Mouse (Mus musculus): Measurements from ENCODE around the gene Cdk5rap2. TPM values are rescaled to one million over a fixed set of nuclear protein-coding genes. Genes with fewer than 3 reads are reported as not detected.

The Cdk5rap2 gene
- polyA plus RNA-seq, 1 experiment from 2014 or later: 3.4 TPM

DNA sequence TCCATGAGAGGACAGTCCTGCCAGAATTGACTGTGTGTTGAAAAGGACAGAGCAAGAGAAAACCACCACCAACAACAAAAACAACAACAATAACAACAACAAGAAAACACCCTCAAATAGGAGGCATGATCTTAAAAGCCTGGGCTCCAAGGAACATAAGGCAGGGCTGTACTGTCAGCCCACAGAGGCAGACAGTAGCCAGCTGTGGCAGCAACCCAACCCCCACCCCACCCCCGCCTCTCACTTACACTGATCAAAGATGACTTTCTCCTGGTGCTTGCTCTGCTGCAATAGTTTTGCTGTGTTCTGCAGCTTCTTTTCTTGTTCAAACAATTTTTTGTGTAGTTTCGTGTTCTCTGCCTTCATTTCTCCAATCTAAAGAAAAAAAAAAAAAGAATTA lies 181.9 kb downstream of the Cdk5rap2 start:
- no peak for DNase-seq
- no peak for ATAC-seq
- no peak overlapping the region for H3K9ac ChIP-seq (replicated peaks)
- no peak overlapping the region for H3K4me3 ChIP-seq (ENCODE audit: low read depth, low read length)
- no peak overlapping the region for H3K27ac ChIP-seq (ENCODE audit: low read depth)
- 71% methylated on average over 2 of the region's 2 CpGs for WGBS (ENCODE audit: insufficient replicate concordance)
- no peaks in the 10 kb centered on the region for H3K9me3 ChIP-seq (ENCODE audit: low read length)
- no peaks in the 10 kb centered on the region for H3K4me1 ChIP-seq (ENCODE audit: insufficient read depth)
- H3K27me3 ChIP-seq (ENCODE audit: insufficient read depth, low read length): no peaks in the 10 kb centered on the region
- peaks cover 12% of the 10 kb centered on the region for H3K36me3 ChIP-seq (replicated peaks; ENCODE audit: insufficient read depth, low read length)
- TF ChIP-seq CTCF (IDR thresholded peaks at IDR 0.05; ENCODE audit: low read depth) (no peak), EP300 (IDR thresholded peaks at IDR 0.05; ENCODE audit: low read depth) (no peak)
- H3K4me2 ChIP-seq (ENCODE audit: low read depth, low read length): no peak overlapping the region

DNA sequence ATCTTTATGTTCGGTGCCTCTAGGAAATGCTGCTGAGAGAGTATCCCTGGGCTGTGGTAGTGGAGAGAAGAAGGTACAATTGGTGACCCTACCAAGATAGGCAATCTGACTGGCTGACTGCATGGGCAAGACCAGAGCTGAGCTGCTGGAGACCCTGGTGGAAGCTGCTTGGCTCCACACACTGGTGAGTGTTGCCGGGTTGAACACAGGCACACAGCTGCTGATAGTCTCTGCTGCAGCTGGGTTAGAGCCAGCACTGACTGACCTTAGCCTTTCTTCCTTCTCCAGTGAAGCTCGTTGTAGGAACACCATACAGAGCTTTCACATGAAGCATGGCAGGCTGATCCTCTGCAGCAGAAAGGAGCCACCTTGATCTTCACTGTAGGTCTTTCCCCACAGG lies 182.6 kb downstream of the Cdk5rap2 start:
- H3K4me1 ChIP-seq (ENCODE audit: insufficient read depth): no peaks in the 10 kb centered on the region
- DNase-seq (no peak), ATAC-seq (no peak)
- H3K4me3 ChIP-seq (ENCODE audit: low read depth, low read length): no peak overlapping the region
- TF ChIP-seq EP300 (IDR thresholded peaks at IDR 0.05; ENCODE audit: low read depth) (no peak), CTCF (IDR thresholded peaks at IDR 0.05; ENCODE audit: low read depth) (no peak)
- no peak overlapping the region for H3K9ac ChIP-seq (replicated peaks)
- peaks cover 8% of the 10 kb centered on the region; the same call in 1 of the 2 replicates for H3K36me3 ChIP-seq (replicated peaks; ENCODE audit: insufficient read depth, low read length)
- H3K9me3 ChIP-seq (ENCODE audit: low read length): no peaks in the 10 kb centered on the region
- H3K27me3 ChIP-seq (ENCODE audit: insufficient read depth, low read length): no peaks in the 10 kb centered on the region
- no peak overlapping the region for H3K4me2 ChIP-seq (ENCODE audit: low read depth, low read length)
- no peak overlapping the region for H3K27ac ChIP-seq (ENCODE audit: low read depth)
- 82% methylated on average over 3 of the region's 3 CpGs for WGBS (ENCODE audit: insufficient replicate concordance)

DNA sequence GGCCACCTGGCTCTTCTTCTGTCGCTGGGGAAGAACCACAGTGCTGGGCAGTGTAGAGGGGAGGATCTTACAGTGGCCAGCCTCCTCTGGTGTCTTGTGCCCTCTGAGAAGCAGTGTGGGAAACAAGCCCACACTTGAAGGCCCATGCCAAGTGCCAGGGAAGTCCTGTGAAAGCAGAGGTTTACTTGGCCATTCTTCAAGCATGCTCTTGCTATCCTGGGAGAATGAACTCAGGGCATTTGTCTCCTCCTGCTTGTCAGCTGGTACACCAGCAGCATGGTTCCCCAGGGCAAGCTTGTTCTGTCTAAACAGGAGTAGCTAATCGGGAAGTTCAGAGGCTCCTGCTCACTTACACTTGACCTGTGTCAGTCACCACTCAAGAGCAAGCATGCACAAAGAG lies 185.7 kb downstream of the Cdk5rap2 start:
- peaks cover 9% of the 10 kb centered on the region; the same call in 1 of the 2 replicates for H3K36me3 ChIP-seq (replicated peaks; ENCODE audit: insufficient read depth, low read length)
- TF ChIP-seq EP300 (IDR thresholded peaks at IDR 0.05; ENCODE audit: low read depth): no peak
- TF ChIP-seq CTCF (IDR thresholded peaks at IDR 0.05; ENCODE audit: low read depth): no peak
- H3K4me2 ChIP-seq (ENCODE audit: low read depth, low read length): no peak overlapping the region
- DNase-seq (no peak), ATAC-seq (no peak)
- H3K4me3 ChIP-seq (ENCODE audit: low read depth, low read length): no peak overlapping the region
- 0 out of 2 replicates have a peak, but pooled peaks cover 4% of the 10 kb centered on the region for H3K4me1 ChIP-seq (ENCODE audit: insufficient read depth)
- no peaks in the 10 kb centered on the region for H3K27me3 ChIP-seq (ENCODE audit: insufficient read depth, low read length)
- no peak overlapping the region for H3K9ac ChIP-seq (replicated peaks)
- WGBS (ENCODE audit: insufficient replicate concordance): 73% methylated on average over 2 of the region's 2 CpGs
- H3K27ac ChIP-seq (ENCODE audit: low read depth): no peak overlapping the region
- no peaks in the 10 kb centered on the region for H3K9me3 ChIP-seq (ENCODE audit: low read length)

- no peak for ATAC-seq
- 66% methylated on average over 3 of the region's 3 CpGs for WGBS (ENCODE audit: insufficient replicate concordance)
- no peaks in the 10 kb centered on the region for H3K9me3 ChIP-seq (ENCODE audit: low read length)
- no peak for DNase-seq
- peaks cover 4% of the 10 kb centered on the region; the same call in 1 of the 2 replicates for H3K36me3 ChIP-seq (replicated peaks; ENCODE audit: insufficient read depth, low read length)
- H3K9ac ChIP-seq (replicated peaks): no peak overlapping the region
- H3K4me1 ChIP-seq (ENCODE audit: insufficient read depth): 0 out of 2 replicates have a peak, but pooled peaks cover 4% of the 10 kb centered on the region
- no peak overlapping the region for H3K4me2 ChIP-seq (ENCODE audit: low read depth, low read length)
- no peak overlapping the region for H3K4me3 ChIP-seq (ENCODE audit: low read depth, low read length)
- no peak overlapping the region for H3K27ac ChIP-seq (ENCODE audit: low read depth)
- TF ChIP-seq CTCF (IDR thresholded peaks at IDR 0.05; ENCODE audit: low read depth) (no peak), EP300 (IDR thresholded peaks at IDR 0.05; ENCODE audit: low read depth) (no peak)
- H3K27me3 ChIP-seq (ENCODE audit: insufficient read depth, low read length): no peaks in the 10 kb centered on the region
These were observed 188.4 kb downstream of the Cdk5rap2 start for GRCm38 (mm10) chr4:70221878-70222277.

- H3K4me2 ChIP-seq (ENCODE audit: low read depth, low read length): no peak overlapping the region
- ATAC-seq (peak; percentile 46), DNase-seq (no peak)
- WGBS (ENCODE audit: insufficient replicate concordance): 43% methylated on average over 1 of the region's 1 CpGs
- H3K4me1 ChIP-seq (ENCODE audit: insufficient read depth): 0 out of 2 replicates have a peak, but pooled peaks cover 4% of the 10 kb centered on the region
- TF ChIP-seq EP300 (IDR thresholded peaks at IDR 0.05; ENCODE audit: low read depth) (no peak), CTCF (IDR thresholded peaks at IDR 0.05; ENCODE audit: low read depth) (no peak)
- H3K9ac ChIP-seq (replicated peaks): no peak overlapping the region
- H3K36me3 ChIP-seq (replicated peaks; ENCODE audit: insufficient read depth, low read length): peaks cover 4% of the 10 kb centered on the region; the same call in 1 of the 2 replicates
- H3K9me3 ChIP-seq (ENCODE audit: low read length): no peaks in the 10 kb centered on the region
- no peak overlapping the region for H3K27ac ChIP-seq (ENCODE audit: low read depth)
- no peaks in the 10 kb centered on the region for H3K27me3 ChIP-seq (ENCODE audit: insufficient read depth, low read length)
- H3K4me3 ChIP-seq (ENCODE audit: low read depth, low read length): no peak overlapping the region
These were observed 188.9 kb downstream of the Cdk5rap2 start for GRCm38 (mm10) chr4:70221370-70221769.

- no peak overlapping the region for H3K9ac ChIP-seq (replicated peaks)
- 67% methylated on average over 10 of the region's 10 CpGs for WGBS (ENCODE audit: insufficient replicate concordance)
- no peak overlapping the region for H3K4me2 ChIP-seq (ENCODE audit: low read depth, low read length)
- no peak overlapping the region for H3K27ac ChIP-seq (ENCODE audit: low read depth)
- ATAC-seq (peak; percentile 88), DNase-seq (peak; percentile 22)
- H3K27me3 ChIP-seq (ENCODE audit: insufficient read depth, low read length): no peaks in the 10 kb centered on the region
- H3K9me3 ChIP-seq (ENCODE audit: low read length): no peaks in the 10 kb centered on the region
- no peak overlapping the region for H3K4me3 ChIP-seq (ENCODE audit: low read depth, low read length)
- 0 out of 2 replicates have a peak, but pooled peaks cover 4% of the 10 kb centered on the region for H3K4me1 ChIP-seq (ENCODE audit: insufficient read depth)
- peaks cover 4% of the 10 kb centered on the region; the same call in 1 of the 2 replicates for H3K36me3 ChIP-seq (replicated peaks; ENCODE audit: insufficient read depth, low read length)
- TF ChIP-seq EP300 (IDR thresholded peaks at IDR 0.05; ENCODE audit: low read depth) (no peak), CTCF (IDR thresholded peaks at IDR 0.05; ENCODE audit: low read depth) (no peak)
These were observed 189.7 kb downstream of the Cdk5rap2 start for GRCm38 (mm10) chr4:70220277-70221180.

Data from liver, postnatal 0 days (tissue).